Mouse (Mus musculus): ENCODE results near the gene Galr2. TPM values are rescaled to one million over a fixed set of nuclear protein-coding genes. Genes with fewer than 3 reads are reported as not detected.

Gene Galr2
- polyA plus RNA-seq, 1 experiment: 15.3 TPM

Other genes starting within 250 kb of the Galr2 start
- 8.0 and 8.6 TPM in 2 replicates for gene Unc13d, start 203.0 kb upstream of the Galr2 start, polyA plus RNA-seq (2012; rRNA removed)
- gene Wbp2, start 193.9 kb upstream of the Galr2 start, polyA plus RNA-seq (2012; rRNA removed): 166 and 197 TPM in 2 replicates
- gene Trim47, start 153.7 kb upstream of the Galr2 start, polyA plus RNA-seq (2012; rRNA removed): 19.1 and 23.7 TPM in 2 replicates
- gene Trim65, start 149.8 kb upstream of the Galr2 start, polyA plus RNA-seq (2012; rRNA removed): 11.1 and 16.3 TPM in 2 replicates
- gene Mrpl38, start 142.1 kb upstream of the Galr2 start, polyA plus RNA-seq (2012; rRNA removed): 55.2 and 61.2 TPM in 2 replicates
- gene Fbf1, start 112.8 kb upstream of the Galr2 start, polyA plus RNA-seq (2012; rRNA removed): 7.6 and 10.4 TPM in 2 replicates
- 52.3 and 55.4 TPM in 2 replicates for gene Ten1, start 82.1 kb upstream of the Galr2 start, polyA plus RNA-seq (2012; rRNA removed)
- gene Acox1, start 81.9 kb upstream of the Galr2 start, polyA plus RNA-seq (2012; rRNA removed): 86.6 and 168 TPM in 2 replicates
- 6.9 and 8.5 TPM in 2 replicates for gene Evpl, start 42.9 kb upstream of the Galr2 start, polyA plus RNA-seq (2012; rRNA removed)
- gene Srp68, start 6.7 kb upstream of the Galr2 start, polyA plus RNA-seq (2012; rRNA removed): 64.2 and 66.9 TPM in 2 replicates
- gene Exoc7, start 26.3 kb downstream of the Galr2 start, polyA plus RNA-seq (2012; rRNA removed): 19.8 and 24.3 TPM in 2 replicates
- 0.07 and 0.21 TPM in 2 replicates for gene Foxj1, start 54.5 kb downstream of the Galr2 start, polyA plus RNA-seq (2012; rRNA removed)
- 4.4 and 4.9 TPM in 2 replicates for gene Rnf157, start 132.1 kb downstream of the Galr2 start, polyA plus RNA-seq (2012; rRNA removed)
- 217 and 229 TPM in 2 replicates for gene Ubald2, start 153.2 kb downstream of the Galr2 start, polyA plus RNA-seq (2012; rRNA removed)
- gene Qrich2, start 185.3 kb downstream of the Galr2 start, polyA plus RNA-seq (2012; rRNA removed): 0.11 TPM in 2 replicates
- gene Prpsap1, start 213.3 kb downstream of the Galr2 start, polyA plus RNA-seq (2012; rRNA removed): 235 and 348 TPM in 2 replicates
- 5.2 and 21.8 TPM in 2 replicates for gene Sphk1, start 250.0 kb downstream of the Galr2 start, polyA plus RNA-seq (2012; rRNA removed)